Mouse (Mus musculus) erythroid progenitor cell, adult 5-6 weeks (primary cell): ENCODE measurements around the gene Hcls1. TPM values are rescaled to one million over a fixed set of nuclear protein-coding genes. Genes with fewer than 3 reads are reported as not detected.

Experiments
- ATAC-seq: replicated peaks from 2 replicates; pipeline ENCODE4 v1.8.0; 2016; ENCODE audit warnings: moderate number of reproducible peaks, mild to moderate bottlenecking, moderate TSS enrichment, inconsistent platforms; ENCODE audit not compliant: poor library complexity, low FRiP score, severe bottlenecking
- total RNA-seq, 2 experiments: library from RNA; stranded (forward) in 1 of 2; stranded (reverse) in 1 of 2; fragments of 150-400 nt in 1 of 2; fragments of 186-747, 209-891 nt in 1 of 2; gene quantifications; 2 replicates each; pipeline versions ENCODE4 v1.2.3 to v1.2.4; 2015 to 2017; ENCODE audit warnings: low replicate concordance in 2 of 2

Gene Hcls1
- total RNA-seq, 2 experiments from 2014 or later = 11.3 to 38.5 TPM

DNA sequence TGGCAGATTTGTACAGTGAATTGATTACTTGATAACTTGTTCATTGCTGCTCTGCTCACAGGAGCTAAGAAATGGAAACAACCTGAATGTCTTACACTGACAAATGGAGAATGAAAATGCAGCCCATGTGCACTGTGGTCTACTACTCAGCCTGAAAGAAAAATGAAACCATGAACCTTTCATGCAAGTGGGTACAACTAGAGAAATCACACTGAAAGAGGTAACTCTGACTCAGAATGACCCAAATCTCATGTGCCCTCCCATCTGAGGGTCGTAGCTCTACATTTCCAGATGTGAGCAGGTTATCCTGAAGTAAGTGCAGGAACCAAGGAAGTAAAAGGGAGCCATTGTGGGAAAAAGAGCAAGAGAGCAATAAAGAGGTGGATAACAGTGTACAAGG lies 49.0 kb downstream of the Hcls1 start:
- no peak for ATAC-seq

DNA sequence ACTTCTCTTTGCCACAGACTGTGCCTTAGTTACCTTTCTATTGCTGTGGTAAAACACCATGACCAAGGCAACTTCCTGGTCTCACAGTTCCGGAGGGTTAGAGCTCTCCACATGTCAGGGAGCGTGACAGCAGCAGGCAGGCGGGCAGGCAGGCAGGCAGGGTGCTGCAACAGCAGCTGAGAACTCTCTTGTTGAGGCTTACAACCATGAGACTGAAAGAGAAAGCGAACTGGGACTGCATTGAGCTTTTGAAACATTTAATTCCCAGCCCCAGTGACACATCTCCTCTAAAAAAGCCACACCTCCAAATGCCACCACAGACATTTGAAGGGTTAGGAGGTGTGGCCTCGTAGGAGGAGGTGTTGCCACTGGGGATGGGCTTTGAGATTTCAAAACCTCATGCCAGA lies 50.9 kb downstream of the Hcls1 start:
- peak; percentile 73 for ATAC-seq

DNA sequence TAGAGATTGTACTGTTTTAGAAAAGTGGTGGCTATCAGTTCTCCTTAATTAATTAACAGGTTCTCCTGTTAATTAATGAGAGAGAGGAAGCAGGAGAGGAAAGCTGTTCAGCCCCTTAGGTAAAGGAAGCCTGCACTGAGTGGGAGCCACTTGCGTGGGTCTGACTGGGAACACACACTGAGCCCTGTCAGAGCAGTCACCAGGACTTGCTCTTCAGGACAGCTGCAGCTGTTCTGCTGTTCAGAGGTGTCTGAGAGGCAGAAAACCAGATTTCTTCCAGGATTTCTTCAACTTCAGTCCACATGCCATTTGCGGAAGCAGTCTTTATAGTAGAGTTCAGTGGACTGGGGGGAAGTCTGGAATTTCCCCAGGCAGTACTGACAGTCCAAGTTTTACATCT lies 52.6 kb downstream of the Hcls1 start:
- no peak for ATAC-seq

DNA sequence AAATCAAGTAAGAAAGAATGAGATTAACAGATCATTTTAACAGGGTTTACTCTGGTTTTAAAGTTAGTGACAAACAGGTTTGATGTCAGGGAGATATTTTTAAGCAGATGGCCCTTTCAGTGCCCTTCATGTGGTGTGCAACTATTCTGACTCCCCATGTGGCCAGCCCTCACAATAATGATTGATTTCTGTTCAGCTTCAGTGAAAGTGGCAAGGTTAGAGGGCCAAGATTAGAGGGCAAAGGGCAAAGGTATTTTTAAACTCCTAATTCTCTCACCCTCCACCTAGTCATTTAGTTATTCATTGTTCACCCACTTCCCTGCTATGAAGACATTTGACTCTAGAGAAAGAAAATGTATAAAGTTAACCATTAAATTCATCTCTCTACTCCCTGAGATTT lies 53.3 kb downstream of the Hcls1 start:
- no peak for ATAC-seq

DNA sequence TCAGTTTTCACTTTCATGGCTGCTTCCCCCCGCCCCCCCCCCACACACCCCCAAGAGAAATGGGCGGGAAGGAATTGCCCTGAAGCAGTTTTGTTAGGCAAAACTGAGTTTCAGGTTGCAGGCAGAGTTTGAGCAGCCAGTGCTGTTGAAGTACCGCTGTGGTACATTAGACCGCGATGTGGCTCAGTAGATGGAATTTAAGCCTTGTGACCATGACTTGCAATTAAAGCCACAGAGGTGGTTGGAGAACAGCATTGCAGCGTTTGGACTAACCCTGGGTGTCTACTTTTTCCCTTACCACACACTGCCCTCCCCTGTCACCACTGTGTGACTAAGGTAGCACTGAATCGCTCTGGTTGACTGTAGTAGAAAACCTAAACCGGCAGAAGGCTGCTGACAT lies 54.7 kb downstream of the Hcls1 start:
- no peak for ATAC-seq

DNA sequence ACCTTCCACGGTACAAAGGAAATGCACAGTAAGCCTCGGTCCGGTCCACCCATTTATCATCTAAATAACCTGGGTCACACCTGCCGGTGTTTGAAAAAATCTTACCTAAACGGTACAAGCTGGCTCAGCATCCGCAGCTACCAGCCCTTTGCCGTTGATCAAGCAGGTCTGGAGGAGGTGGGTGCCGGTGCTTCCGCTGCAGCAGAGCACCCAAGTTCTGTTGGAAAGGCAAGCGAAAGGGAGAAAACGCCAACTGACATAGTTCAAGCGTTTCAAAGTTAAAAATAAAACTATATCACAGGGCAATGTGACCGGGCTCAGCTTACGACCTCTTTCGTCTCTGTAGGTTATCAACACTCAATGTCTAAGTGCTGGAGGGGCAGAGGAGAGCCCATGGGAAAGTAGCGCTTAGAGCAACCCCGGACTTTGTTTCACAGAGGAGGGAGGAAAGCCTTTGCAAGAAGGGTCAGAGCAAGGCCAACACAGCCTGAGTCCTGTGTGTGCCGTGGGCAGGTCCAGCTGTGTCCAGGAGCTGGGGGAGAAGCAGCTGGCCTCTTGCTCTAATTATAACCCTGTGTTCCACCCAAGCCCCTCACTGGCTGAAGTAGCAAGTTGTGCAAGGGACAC lies 55.3 kb downstream of the Hcls1 start, which contains the start of gene Fbxo40:
Fbxo40 (minus strand) TSS at position 469 of the 627 bp plus-strand sequence.
- no peak for ATAC-seq

DNA sequence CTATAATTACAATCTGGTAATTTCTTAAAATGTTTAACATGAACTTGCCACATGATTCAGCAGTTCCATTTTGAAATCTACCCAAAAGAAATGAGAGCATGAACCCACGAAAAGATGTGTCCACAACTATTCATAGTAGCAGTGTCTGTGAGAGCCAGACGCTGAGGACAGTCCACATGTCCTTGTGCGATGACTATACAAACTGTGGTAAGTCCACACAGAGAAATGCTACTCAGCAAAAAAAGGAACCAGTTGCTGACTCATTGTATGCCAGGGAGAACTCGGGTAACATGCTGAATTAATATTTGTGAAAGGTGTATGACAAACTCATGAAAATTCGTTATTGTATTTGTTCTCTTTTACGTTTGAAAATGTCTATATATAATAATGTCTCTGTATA lies 62.9 kb downstream of the Hcls1 start:
- no peak for ATAC-seq

DNA sequence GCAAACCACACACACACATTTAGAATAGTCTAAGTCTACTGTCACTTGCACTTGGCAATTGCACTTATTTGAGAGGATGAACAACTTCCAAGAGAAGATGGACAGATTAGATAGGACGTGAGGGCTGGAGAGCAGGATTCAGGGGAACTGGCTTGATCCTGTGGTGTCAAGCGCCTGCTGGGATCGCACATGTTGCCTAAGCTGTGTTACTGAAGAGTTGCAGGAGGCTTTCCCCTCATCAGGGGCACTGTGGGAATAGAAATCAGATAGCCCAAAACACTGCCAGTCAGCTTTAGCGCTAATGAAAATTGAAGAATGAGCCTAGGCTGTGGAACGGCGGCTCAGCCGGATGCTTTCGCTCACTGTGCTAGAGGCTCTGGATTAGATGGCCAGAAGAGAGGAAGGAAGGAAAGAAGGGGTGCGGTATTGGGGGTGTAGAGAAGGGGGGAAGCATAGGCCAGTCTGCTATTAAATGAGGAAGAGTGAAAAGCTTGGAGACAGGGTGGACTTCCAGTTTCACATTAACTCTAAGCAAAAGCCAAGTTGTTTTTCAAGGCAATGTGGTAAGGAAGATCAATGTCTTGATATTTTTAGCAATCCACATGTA lies 64.7 kb downstream of the Hcls1 start:
- ATAC-seq = no peak

DNA sequence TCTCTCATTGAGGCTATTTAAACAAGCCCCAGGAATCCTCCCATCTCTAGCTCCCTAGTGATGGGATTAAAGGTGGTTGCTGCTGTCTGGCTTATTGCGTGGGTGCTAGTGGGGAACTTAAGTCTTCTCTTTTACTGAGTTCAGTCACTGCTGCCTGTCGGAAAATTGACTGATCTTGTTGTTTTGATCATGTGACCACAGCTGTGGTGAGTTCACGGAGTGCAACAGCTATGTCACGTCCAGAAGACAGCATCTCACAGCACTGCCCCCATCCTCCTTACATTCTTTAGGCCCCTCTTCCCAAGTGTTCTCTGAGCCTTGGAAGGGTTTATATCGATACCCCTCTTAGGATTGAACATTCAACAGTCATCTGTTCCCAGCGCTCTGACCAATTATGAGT lies 74.5 kb downstream of the Hcls1 start:
- no peak for ATAC-seq

DNA sequence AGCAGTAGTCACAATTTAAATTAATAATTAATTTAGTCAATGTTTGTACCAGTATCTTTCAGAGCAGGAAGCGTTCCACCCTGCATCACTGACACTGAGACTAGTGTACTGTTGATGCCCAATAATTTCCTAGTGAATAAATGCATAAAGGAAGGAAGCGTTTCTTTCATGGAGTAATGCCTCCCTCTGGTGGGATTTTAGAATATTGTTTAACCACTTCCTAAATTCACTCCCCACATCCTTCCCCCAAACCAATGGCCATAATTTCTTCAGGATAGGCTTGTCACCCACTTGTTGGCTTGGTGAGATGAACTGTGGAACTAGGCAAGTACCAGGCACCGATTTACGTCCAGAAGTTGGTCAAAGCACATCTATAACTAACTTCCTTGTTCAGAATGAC lies 75.6 kb downstream of the Hcls1 start:
- ATAC-seq = peak; percentile 46

DNA sequence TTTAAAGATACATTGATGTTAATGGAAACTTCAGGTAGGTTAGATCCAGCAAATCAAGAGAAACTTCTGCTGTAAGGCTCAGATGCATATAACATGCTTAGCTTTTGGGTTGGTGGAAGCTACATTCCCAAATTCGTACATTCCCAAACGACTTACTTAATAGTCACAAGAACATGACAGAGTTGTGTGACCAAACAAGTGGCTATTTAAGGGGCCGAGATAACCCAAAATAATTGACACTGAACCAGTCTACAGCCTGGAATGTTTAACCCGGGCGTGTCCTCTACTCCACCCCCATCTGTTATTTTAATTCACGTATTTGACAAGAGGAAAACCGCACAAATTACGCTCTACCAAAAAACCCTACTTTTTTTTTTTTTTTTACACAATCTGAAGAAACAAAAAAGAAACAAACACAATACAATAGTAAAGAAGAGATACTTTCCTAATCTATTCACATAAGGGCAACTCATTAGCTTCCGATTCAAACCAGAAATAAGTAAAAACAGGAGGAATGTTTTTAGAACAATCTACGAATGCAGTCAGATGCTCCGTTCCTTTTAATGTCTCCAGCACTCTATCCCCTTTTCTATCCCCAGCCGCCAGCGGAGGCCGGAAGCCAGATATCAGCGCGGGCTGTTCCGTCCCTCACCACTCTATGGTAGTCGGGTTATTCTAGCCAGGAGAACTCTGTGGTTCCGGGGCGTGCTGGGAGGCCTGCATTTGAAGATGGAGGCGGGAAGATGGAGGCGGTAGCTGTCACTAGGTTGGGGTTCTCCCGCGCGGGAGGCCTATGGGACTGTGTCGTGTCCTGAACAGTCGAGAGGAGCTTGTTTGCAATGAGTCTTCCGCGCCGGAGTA lies 76.5 kb downstream of the Hcls1 start, which contains the start of gene Polq:
Polq (plus strand) TSS at position 726 of the 861 bp plus-strand sequence.
- peak; percentile 97 for ATAC-seq

DNA sequence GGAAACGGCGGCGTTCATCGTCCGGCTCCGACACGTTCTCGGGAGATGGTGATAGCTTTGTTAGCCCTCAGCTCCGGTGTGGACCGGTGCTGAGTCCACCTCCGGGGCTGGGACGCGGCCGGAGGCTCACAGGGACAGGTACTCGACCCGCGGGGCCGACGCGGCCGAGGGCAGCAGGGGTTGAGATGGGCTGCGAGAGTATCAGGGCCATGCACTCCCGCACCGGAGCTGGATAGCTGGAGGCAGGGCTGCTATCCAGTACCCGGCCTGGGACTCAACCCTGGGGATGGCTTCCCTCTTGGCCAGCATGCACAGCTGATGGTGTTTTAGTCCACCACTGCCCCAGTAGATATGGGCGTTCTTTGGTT lies 77.1 kb downstream of the Hcls1 start:
- peak; percentile 56 for ATAC-seq

DNA sequence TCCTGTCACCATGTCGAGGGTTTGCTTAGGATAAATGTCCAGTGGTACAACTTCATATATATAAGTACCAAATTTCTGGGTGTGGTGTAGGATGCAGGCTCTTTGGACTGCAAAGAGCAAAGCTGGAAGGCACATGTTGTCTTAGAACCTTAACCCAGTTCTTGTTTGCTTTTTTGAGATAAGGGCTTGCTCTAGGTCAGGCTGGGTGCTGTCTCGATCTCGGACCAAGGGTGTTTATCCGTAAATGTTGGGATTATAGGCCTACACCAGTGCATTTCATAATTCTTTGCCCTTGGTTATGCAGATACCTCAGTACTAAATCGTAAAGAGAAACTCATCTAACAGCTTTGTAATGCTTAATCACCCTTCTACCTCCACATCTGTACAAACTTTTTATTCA lies 77.6 kb downstream of the Hcls1 start:
- ATAC-seq = peak; percentile 65

Other genes with a start within 250 kb of the Hcls1 start
- gene Ildr1, start 241.0 kb upstream of the Hcls1 start, total RNA-seq (2015; ENCODE audit: low replicate concordance) = not detected in 2 replicates
- gene Ildr1, start 241.0 kb upstream of the Hcls1 start, total RNA-seq (2017; ENCODE audit: low replicate concordance) = not detected in 2 replicates
- 19.3 and 21.6 TPM in 2 replicates for gene Slc15a2, start 150.0 kb upstream of the Hcls1 start, total RNA-seq (2015; ENCODE audit: low replicate concordance)
- 19.1 and 41.9 TPM in 2 replicates for gene Slc15a2, start 150.0 kb upstream of the Hcls1 start, total RNA-seq (2017; ENCODE audit: low replicate concordance)
- 17.3 TPM in 1 of 2 replicates, not detected in the other for gene Iqcb1, start 106.6 kb upstream of the Hcls1 start, total RNA-seq (2015; ENCODE audit: low replicate concordance)
- gene Iqcb1, start 106.6 kb upstream of the Hcls1 start, total RNA-seq (2017; ENCODE audit: low replicate concordance) = 4.5 and 34.8 TPM in 2 replicates
- 11.9 TPM in 1 of 2 replicates, not detected in the other for gene Eaf2, start 60.0 kb upstream of the Hcls1 start, total RNA-seq (2015; ENCODE audit: low replicate concordance)
- gene Eaf2, start 60.0 kb upstream of the Hcls1 start, total RNA-seq (2017; ENCODE audit: low replicate concordance) = 0.77 TPM in 1 of 2 replicates, not detected in the other
- gene Golgb1, start 59.8 kb upstream of the Hcls1 start, total RNA-seq (2015; ENCODE audit: low replicate concordance) = 17.6 and 22.3 TPM in 2 replicates
- 56.7 and 82.3 TPM in 2 replicates for gene Golgb1, start 59.8 kb upstream of the Hcls1 start, total RNA-seq (2017; ENCODE audit: low replicate concordance)
- not detected in 2 replicates for gene Fbxo40, start 55.5 kb downstream of the Hcls1 start, total RNA-seq (2015; ENCODE audit: low replicate concordance)
- not detected in 2 replicates for gene Fbxo40, start 55.5 kb downstream of the Hcls1 start, total RNA-seq (2017; ENCODE audit: low replicate concordance)
- 80.5 and 94.1 TPM in 2 replicates for gene Polq, start 76.8 kb downstream of the Hcls1 start, total RNA-seq (2015; ENCODE audit: low replicate concordance)
- gene Polq, start 76.8 kb downstream of the Hcls1 start, total RNA-seq (2017; ENCODE audit: low replicate concordance) = 108 and 116 TPM in 2 replicates